Mouse (Mus musculus) cerebellum, adult 2 months (tissue): ENCODE results near the gene Gm10271. TPM values are rescaled to one million over a fixed set of nuclear protein-coding genes. Genes with fewer than 3 reads are reported as not detected.

Source experiments
- DNase-seq, 2 experiments: peaks; one replicate each; pipeline ENCODE4 v3.0.0; 2021
- H3K27ac ChIP-seq: fragments of 200-500 bp; 2 replicates; pipeline ENCODE4 v1.5.1; 2012; ENCODE audit warnings: low read length, control low read depth, inconsistent platforms; ENCODE audit not compliant: insufficient read depth
- H3K27me3 ChIP-seq: fragments of 200-500 bp; 2 replicates; pipeline ENCODE4 v1.6.1; 2012; ENCODE audit warnings: inconsistent platforms, mild to moderate bottlenecking, low read length, moderate library complexity; ENCODE audit not compliant: control insufficient read depth, insufficient read depth
- H3K4me1 ChIP-seq: fragments of 200-500 bp; 2 replicates; pipeline ENCODE4 v1.6.1; 2011; ENCODE audit warnings: low read length; ENCODE audit not compliant: control insufficient read depth, insufficient read depth
- H3K4me3 ChIP-seq: fragments of 200-500 bp; replicated peaks from 2 replicates; pipeline ENCODE3; 2011; ENCODE audit warnings: mild to moderate bottlenecking, low read depth, low read length, control low read depth; ENCODE audit not compliant: insufficient read depth
- CTCF ChIP-seq: fragments of 200-500 bp; IDR thresholded peaks from 2 replicates; pipeline ENCODE4 v1.5.1; 2011; ENCODE audit warnings: low read depth, mild to moderate bottlenecking, control low read depth, low read length, moderate library complexity, borderline replicate concordance; ENCODE audit not compliant: insufficient read depth
- POLR2A ChIP-seq: fragments of 200-500 bp; IDR thresholded peaks from 2 replicates; pipeline ENCODE4 v1.6.1; 2011; ENCODE audit warnings: low read length, control low read depth, borderline replicate concordance; ENCODE audit not compliant: insufficient read depth
- WGBS: fragments of 180-500 bp; shearing (Covaris S2); methylation state at CpG from one replicate; pipeline ENCODE4 v1.1.7; 2018; 5-methylcytosine and 5-hydroxymethylcytosine counted together
- polyA plus RNA-seq: library from polyadenylated mRNA; depleted of rRNA; stranded (reverse); fragments of >200 nt; gene quantifications from 2 replicates; pipeline ENCODE4 v1.2.3, GENCODE M21; 2012

The Gm10271 gene
- polyA plus RNA-seq, 1 experiment, result not detected

DNA sequence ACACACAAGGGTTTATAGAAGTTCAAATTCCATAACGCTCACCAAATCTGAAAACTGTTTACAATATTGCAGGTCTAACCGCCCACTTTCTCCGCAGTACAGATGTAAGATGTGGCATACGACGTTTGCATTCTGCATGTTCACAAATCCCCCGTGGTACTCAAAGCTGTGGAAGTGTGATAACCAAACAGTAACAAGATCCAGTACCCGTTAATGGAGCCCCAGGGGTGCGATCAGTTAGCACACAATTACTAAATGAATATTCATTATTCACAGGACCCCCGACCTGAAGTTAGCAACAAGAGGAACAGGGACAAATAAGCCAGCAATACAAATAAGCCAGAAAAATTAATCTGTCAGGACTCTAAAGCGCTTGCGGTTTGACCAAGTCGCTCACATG is 12.4 kb upstream of the Gm10271 start:
- Histone ChIP-seq H3K4me3 (no peak overlapping the region), H3K27me3 (no peaks in the 10 kb centered on the region), H3K4me1 (no peaks in the 10 kb centered on the region), H3K27ac (no peak overlapping the region)
- WGBS, result 72% methylated on average over 12 of the region's 12 CpGs
- no peak for DNase-seq
- TF ChIP-seq CTCF, result no peak
- TF ChIP-seq POLR2A, result no peak

DNA sequence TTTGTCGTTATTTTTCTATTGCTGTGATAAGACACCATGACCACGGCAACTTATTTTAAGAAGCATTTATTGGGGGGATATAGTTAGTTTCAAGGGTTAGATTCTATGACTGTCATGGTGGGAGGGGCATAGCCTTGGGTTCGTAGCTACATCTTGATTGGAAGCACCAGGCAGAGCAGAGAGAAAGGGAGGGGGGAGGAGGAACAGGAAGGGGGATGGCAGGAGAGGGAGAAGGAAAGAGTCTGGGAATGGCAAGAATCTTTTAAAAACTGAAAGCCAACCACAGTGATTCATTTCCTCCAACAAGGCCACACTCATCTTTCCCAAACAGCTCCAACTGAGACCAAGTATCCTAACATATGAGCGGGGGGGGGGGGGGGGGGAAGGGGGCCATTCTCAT is 10.1 kb upstream of the Gm10271 start:
- Histone ChIP-seq H3K4me3 (no peak overlapping the region), H3K27ac (no peak overlapping the region), H3K4me1 (no peaks in the 10 kb centered on the region; the same call in 1 of the 2 replicates), H3K27me3 (no peaks in the 10 kb centered on the region)
- WGBS, result 69% methylated on average over 4 of the region's 4 CpGs
- DNase-seq, result no peak
- TF ChIP-seq CTCF (no peak), POLR2A (no peak)

- no peak overlapping the region for H3K4me3 ChIP-seq
- no peaks in the 10 kb centered on the region; the same call in 1 of the 2 replicates for H3K4me1 ChIP-seq
- no peak overlapping the region for H3K27ac ChIP-seq
- WGBS, result 77% methylated on average over 3 of the region's 3 CpGs
- DNase-seq, result no peak
- TF ChIP-seq POLR2A, result no peak
- TF ChIP-seq CTCF, result peak; percentile 44; the same call in 1 of the 2 replicates
- H3K27me3 ChIP-seq, result no peaks in the 10 kb centered on the region; the same call in 1 of the 2 replicates
These were observed 8.5 kb upstream of the Gm10271 start for GRCm38 (mm10) chr10:116980888-116981287.

- Histone ChIP-seq H3K4me1 (no peaks in the 10 kb centered on the region; the same call in 1 of the 2 replicates), H3K27me3 (no peaks in the 10 kb centered on the region; the same call in 1 of the 2 replicates), H3K4me3 (no peak overlapping the region), H3K27ac (no peak overlapping the region)
- WGBS, result 89% methylated on average over 4 of the region's 4 CpGs
- no peak for TF ChIP-seq CTCF
- TF ChIP-seq POLR2A, result no peak
- DNase-seq, result no peak
These were observed 7.9 kb upstream of the Gm10271 start for GRCm38 (mm10) chr10:116980273-116980672.

DNA sequence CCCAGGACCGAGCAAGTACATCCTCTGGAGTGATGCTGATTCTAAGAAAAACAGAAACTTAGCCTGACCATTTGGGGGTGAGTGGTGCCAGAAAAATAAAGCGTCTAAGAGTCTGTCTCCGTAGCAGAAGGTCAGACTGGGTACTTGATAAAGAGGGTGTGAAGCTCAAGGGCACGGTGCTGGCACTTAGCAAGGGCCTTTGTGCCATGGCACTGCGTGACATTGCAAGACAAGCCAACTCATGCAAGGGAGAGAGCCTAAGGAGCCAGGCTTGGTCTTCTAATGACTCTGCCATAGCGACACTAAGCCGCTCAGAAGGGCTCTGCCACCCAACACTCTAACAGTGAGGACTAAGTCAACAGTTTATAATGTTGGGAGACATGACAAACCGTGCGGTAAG is 6.4 kb upstream of the Gm10271 start:
- Histone ChIP-seq H3K27ac (no peak overlapping the region), H3K4me1 (no peaks in the 10 kb centered on the region; the same call in 1 of the 2 replicates), H3K4me3 (no peak overlapping the region), H3K27me3 (no peaks in the 10 kb centered on the region; the same call in 1 of the 2 replicates)
- TF ChIP-seq CTCF (no peak), POLR2A (no peak)
- WGBS, result 28% methylated on average over 9 of the region's 9 CpGs
- DNase-seq, result peak; percentile 10 to 20

- Histone ChIP-seq H3K27me3 (no peaks in the 10 kb centered on the region; the same call in 1 of the 2 replicates), H3K4me1 (no peaks in the 10 kb centered on the region; the same call in 1 of the 2 replicates), H3K27ac (no peak overlapping the region), H3K4me3 (no peak overlapping the region)
- no peak for DNase-seq
- TF ChIP-seq POLR2A, result no peak
- no peak for TF ChIP-seq CTCF
- 80% methylated on average over 2 of the region's 2 CpGs for WGBS
These were observed 5.4 kb upstream of the Gm10271 start for GRCm38 (mm10) chr10:116977858-116978257.

DNA sequence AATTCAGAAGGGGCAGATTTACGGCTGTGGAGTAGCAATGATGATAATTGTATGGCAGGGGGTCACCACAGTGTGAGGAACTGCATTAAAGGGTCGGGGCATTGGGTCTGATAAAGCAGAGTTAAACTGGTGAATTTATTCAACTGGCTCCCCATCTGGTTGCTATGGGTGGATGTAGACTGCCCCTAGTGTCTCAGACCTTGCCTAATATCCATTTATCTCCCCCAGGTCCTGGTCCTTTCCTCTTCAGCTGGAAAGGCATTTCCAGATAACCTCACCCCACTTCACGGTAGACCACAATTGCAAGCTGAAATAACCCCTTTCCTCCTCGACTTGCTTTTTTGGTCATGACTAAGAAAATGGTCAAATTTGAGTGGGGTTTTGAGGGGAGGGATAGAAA is 5.0 kb upstream of the Gm10271 start:
- no peak overlapping the region for H3K4me3 ChIP-seq
- no peaks in the 10 kb centered on the region; the same call in 1 of the 2 replicates for H3K4me1 ChIP-seq
- DNase-seq, result no peak
- 88% methylated on average over 4 of the region's 4 CpGs for WGBS
- TF ChIP-seq POLR2A (no peak), CTCF (no peak)
- no peak overlapping the region for H3K27ac ChIP-seq
- no peaks in the 10 kb centered on the region; the same call in 1 of the 2 replicates for H3K27me3 ChIP-seq

GRCm38 (mm10) chr10:116968741-116969140 is 3.7 kb downstream of the Gm10271 start:
- 40% methylated on average over 4 of the region's 4 CpGs for WGBS
- TF ChIP-seq CTCF, result no peak
- TF ChIP-seq POLR2A, result no peak
- H3K27ac ChIP-seq, result no peak overlapping the region
- no peak for DNase-seq
- H3K4me1 ChIP-seq, result no peaks in the 10 kb centered on the region
- H3K27me3 ChIP-seq, result no peaks in the 10 kb centered on the region
- H3K4me3 ChIP-seq, result no peak overlapping the region

- 37% methylated on average over 6 of the region's 6 CpGs for WGBS
- H3K4me3 ChIP-seq, result no peak overlapping the region
- DNase-seq, result no peak
- no peak overlapping the region for H3K27ac ChIP-seq
- H3K4me1 ChIP-seq, result no peaks in the 10 kb centered on the region
- H3K27me3 ChIP-seq, result no peaks in the 10 kb centered on the region
- TF ChIP-seq CTCF (no peak), POLR2A (no peak)
These were observed 6.3 kb downstream of the Gm10271 start for GRCm38 (mm10) chr10:116966065-116966464.
